Mouse (Mus musculus) mature B cell (primary cell): ENCODE data around the gene Gstm4.
"Not testable (repeated sequence)": the region's sequence is repeated elsewhere in the genome, so short reads cannot be mapped to it uniquely, and the experiment has no call there.

Experiments
- in situ Hi-C: fragments of 300-500 bp; cut with MboI; formaldehyde crosslinking; loops from 2 replicates; pipeline ENCODE4 v1.14.3; 2019

The Gstm4 gene

GRCm38 (mm10) chr3:108070295-108071293, 25.9 kb upstream of the Gstm4 start:
- in situ Hi-C loops = loop anchor here (10.0 kb wide), 1 partner anchor 74 kb away; the partner anchor contains the start of gene Gnai3

DNA sequence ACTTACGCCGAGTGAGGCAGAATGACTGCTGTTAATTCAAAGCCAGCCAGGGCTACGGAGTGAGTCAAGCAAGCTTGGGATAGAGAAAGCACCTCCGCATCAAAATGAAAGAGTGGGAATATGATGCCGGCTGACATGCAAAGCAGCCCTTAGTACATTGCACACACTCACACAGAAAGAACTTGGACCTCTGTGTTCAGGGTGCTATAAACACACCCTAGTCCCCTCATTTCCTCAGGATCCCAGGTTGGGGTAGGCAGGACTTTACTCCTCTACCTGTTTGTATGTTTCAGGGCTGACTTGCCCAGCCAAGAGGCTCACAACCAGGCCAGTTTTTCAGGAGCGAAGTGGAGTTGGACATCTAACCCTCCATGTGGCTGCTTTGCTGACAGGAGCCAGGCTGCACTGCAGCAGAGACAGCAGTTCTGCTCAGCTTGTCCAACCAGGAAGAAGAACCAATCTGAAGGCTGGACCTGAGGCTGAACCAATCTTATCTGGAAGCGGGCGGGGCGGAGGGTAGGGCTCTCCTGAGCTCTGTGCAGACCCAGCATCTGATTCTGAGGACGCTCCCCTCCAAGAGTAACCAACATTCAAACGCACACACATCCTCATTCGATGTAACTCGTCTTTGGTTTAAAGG, 24.7 kb upstream of the Gstm4 start:
- in situ Hi-C loops = no loop called here

- in situ Hi-C loops = no loop called here
Observed at GRCm38 (mm10) chr3:108068826-108069225, 24.1 kb upstream of the Gstm4 start.

DNA sequence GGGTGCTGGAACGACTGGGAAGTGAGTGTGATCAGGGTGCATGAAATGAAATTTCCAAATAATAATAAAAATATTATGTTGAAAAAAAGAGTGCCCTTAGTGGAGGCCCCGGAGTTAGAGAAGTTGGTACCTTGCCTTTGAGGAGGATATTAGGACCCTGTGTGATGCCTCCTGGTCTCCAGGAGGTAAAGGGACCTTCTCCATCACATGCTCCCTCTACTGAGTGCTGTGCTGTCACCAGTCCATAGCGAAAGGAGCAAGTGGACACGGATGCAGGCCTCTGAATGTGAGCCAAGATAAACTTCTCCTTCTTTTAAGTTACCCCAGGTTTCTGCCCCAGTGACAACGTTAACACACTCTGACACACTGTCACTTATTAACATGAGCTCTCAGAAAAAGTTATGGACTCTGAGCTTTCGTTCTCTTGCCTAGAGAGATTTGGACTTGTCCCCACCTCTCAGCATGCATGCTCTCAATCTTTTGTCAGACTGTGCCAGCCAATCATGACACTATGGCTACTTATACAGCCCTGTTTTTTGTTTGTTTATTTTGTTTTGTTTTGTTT, 22.8 kb upstream of the Gstm4 start:
- in situ Hi-C loops = no loop called here

DNA sequence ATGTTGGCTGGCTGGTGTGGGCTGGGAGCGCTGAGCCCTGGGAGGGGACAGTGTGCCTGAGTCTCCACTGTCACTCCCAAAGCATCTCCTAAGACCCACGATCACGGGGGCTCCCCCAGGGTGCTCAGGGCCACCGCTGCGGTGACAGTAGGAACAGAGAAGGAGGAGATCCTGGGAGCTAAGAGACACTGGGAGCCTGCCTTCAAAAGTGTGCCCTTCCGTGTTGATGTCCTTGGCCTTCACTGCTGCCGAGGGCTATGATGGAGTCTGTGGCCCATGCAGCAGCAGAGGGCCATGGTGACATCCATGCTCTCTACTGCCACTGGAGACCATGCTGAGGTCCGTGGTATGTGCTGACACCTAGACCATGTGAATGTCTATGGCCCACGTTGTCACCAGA, 20.9 kb upstream of the Gstm4 start:
- in situ Hi-C loops = no loop called here

DNA sequence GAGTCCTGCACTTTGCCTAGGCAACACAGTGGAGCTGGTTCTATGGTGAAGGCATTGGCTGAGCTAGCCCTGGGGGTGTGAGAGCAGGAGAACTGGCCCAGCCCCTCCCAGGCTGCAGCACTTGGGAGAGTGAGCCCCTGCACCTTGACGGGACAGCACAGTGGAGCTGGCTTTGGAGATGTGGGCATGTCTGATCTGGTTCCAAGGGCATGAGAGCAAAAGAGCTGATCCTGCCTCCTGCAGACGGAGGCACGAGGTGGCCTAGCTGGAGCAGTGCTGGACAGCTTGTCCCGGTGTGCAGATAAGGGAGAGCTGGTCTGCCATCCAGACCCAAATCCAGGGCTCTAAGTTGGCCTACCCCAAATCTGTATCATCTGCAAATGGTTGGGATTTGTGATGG, 20.0 kb upstream of the Gstm4 start:
- in situ Hi-C loops = no loop called here

GRCm38 (mm10) chr3:108062648-108063047, 18.0 kb upstream of the Gstm4 start:
- in situ Hi-C loops = no loop called here

DNA sequence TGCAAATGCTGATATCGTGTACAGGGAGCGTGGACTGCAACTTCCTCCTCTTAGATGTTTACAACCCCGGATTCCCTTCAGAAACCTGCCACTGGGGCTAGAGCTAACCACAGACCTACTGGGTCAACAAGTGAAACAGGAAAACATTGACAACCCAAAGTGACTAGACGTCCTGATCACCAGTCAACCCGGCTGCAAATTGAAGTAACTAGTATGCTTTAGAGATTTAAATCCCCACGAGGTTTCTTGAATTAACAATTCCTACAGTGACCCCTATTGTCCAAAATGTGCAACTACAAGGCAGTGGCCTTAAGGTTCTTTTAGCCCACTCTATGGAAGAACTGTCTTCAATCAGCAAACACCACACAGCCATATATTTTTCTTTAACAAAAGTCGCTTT, 16.7 kb upstream of the Gstm4 start:
- in situ Hi-C loops = no loop called here

GRCm38 (mm10) chr3:108050493-108050892, 5.8 kb upstream of the Gstm4 start:
- in situ Hi-C loops = no loop called here

- in situ Hi-C loops = no loop called here
Observed at GRCm38 (mm10) chr3:108048306-108048705, 3.6 kb upstream of the Gstm4 start.

- in situ Hi-C loops = no loop called here
Observed at GRCm38 (mm10) chr3:108046944-108047655, 2.4 kb upstream of the Gstm4 start.

DNA sequence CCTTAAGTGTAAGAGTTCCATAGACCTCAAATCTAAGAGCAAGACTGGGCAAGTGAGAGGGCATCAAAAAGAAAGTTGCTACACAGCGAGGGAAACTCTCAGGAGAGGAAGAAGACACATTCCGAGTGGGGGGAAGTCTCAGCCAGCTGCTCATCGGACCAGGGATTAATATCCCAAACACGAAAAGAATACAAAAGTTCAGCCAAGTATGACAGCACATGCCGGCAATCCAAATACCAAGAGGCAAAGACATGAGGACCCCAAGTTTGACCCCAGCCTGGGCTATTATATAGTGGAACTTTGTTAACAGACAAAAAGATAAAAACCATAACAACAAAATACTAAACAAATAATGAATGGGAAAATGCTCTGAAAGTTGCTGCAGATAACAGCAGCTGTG, 11.5 kb downstream of the Gstm4 start:
- in situ Hi-C loops = no loop called here

DNA sequence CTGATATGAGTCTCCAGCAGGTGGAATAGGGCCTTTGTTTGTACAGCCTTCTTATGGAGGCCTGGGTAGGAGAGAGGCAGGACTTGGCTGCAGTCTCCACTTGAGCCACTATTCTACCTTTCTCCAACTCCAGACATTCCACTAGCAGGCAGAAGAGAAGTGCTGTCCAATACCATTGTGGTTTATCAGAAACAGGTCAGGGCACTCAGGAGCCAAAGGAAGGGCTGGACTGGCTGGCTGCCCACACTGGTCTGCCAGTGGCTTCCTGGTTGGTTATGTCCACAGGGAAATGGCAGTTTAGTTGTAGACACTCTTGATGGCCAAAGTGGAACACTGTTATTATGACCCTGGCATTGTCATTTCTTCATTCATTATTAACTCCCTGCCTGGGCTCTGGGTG, 12.6 kb downstream of the Gstm4 start:
- in situ Hi-C loops = no loop called here

GRCm38 (mm10) chr3:108028641-108029365, 15.9 kb downstream of the Gstm4 start:
- in situ Hi-C loops = no loop called here

DNA sequence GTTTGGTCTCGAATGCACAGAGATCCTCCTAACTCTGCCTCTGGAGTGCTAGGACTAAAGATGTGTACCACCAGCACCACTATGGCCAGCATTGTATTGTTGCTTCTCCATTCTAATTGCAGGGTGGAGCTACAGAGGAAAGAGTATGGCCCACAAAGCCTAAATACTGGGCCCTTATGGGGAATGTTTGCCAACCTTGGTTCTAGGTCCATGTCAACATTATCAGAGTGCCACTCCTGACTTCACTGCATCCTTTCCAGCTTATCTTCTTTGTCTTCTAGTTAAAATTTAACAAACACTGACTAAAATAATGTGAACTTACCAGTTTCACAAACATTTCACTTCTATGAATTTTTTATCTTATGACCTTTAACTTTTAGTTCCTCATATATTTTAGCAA, 18.1 kb downstream of the Gstm4 start:
- in situ Hi-C loops = no loop called here

DNA sequence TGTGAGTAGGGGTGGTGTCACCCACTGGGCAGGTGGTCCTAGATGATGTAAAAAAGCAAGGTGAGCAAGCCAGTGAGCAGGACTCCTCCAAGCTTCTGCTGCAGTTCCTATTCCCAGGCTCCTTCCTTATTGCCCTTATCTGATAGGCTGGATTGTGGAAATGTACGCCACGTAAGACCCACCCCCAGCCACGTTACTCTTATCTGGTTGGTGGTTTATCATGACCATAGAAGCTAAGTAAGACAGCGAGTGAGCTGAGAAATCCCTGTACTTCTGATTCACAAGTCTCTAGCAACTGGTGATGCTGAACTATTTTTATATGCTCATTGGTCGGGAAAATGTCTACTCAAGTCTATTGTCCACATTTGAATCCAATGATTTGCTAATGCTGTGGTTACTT, 18.6 kb downstream of the Gstm4 start:
- in situ Hi-C loops = no loop called here

DNA sequence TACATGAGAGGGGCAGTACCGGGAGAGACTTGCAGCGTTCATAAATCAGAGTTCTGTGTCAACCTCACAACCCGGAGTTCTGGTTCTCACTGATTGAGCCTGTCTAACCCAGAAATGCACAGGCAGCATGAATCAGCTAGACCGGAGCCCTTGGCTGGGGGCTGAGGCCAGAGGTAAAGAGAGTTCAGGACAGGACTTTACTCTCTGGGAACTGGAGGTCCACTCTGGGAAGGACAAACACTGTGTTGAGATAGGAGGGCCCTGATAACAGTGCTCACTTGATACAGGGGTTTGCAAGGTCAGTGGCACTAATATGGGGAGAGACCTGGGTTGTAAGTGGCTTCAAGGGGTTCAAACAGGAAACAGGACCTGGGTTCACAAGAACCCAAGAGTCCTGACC, 19.4 kb downstream of the Gstm4 start:
- in situ Hi-C loops = no loop called here

DNA sequence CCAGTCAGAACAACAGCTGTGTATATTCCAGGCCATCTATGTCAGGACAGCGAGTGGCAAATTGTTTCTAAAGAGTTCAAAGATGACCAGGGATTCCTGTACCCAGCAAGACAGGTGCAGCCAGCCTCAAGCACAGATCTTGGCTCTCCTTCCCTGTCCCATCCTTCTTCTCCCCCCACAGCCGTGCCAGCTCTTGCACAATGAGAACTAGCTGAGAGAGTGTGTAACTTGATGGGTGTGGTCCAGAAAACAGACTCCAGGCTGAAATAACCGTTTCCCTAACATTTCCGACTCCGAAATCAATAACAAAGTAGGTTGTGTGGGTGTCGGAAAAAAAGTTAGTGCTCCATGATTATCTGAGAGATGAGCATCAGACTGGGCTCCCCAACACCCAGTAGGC, 22.0 kb downstream of the Gstm4 start:
- in situ Hi-C loops = no loop called here

DNA sequence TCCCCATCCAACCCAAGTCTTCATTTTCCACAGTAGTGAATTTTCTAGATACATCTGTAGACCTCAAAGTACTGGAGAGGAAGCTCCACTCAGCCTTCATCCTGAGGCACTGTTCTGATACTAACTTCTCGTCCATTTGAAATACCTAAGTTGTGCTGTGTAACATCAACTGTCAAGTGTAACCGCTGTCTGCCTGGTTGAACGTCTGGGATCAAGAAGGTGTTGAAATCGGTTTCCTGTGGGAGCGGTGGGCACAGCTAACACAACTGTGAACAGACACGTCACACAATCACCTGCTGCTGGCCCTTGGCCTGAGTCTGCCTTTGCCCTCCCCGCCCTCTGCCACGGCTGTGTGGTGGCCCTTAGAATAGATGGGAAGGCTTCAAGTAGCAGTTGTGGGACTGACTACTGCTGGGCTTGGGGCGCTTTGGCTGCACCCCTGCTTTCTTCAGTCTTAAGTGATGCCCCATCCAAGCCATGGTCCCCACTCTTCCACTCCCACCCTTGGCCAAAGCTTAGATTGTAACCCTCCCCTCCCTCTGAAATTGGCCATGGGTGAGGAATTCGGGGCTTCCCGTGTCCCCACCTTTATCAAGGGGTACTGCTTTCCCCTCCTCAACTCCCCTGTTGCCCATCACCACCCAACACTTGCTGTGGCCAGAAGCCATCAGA, 24.2 kb downstream of the Gstm4 start:
- in situ Hi-C loops = not testable (repeated sequence)

GRCm38 (mm10) chr3:108019226-108019625, 25.5 kb downstream of the Gstm4 start:
- in situ Hi-C loops = not testable (repeated sequence)
